17 mouse cellular contexts compared by ENCODE assay signal in genomic region chr8:109578900-109579301, GRCm38 (mm10). TPM values are rescaled to one million over a fixed set of nuclear protein-coding genes. Genes with fewer than 3 reads are reported as not detected.
A peak's percentile ranks its signal among the peaks of the same experiment; 100 is the strongest.
DNase-seq lines count a peak whose midpoint lies in the region; ATAC-seq and TF ChIP-seq lines count a peak whose summit lies in the region.
"Had no signal": no experiment of that assay in that cellular context is flagged by ENCODE, and none has a peak within 500 bp of the region (broad histone marks: within the 10 kb centered on the region; RNA-seq: fewer than 3 reads in every experiment).

Gene Hp, minus strand, starts transcription at chr8:109579172.

- ATAC-seq in liver, embryonic 15.5 days (ENCODE audit: insufficient read depth), result peak; percentile 53
- ATAC-seq in forebrain, embryonic 14.5 days, result no peak

- peak within 1 kb of the TSS; percentile 75 for H3K27ac ChIP-seq in bone marrow, adult 2 months (ENCODE audit: control insufficient read depth, insufficient read depth, low read depth, low read length, poor library complexity)
- H3K27ac ChIP-seq in liver, embryonic 15.5 days (replicated peaks), result peak within 1 kb of the TSS; percentile 64
- H3K27ac ChIP-seq in forebrain, embryonic 14.5 days (ENCODE audit: low read depth, low read length), result no peak within 1 kb of the TSS
- H3K27ac ChIP-seq: neural tube, embryonic 15.5 days had no signal

- DNase-seq in heart, adult 18-20 months, result no peak
- no peak for DNase-seq in heart, postnatal 36 days
- no peak for DNase-seq in forebrain, embryonic 14.5 days (ENCODE audit: low spot score)
- no peak for DNase-seq in layer of hippocampus, adult 8-10 months (ENCODE audit: low spot score in 2 of 2)
- no peak for DNase-seq in frontal cortex, postnatal 14 days (ENCODE audit: low spot score in 2 of 2)
- DNase-seq: cerebellum, postnatal 25 days; gastrocnemius, postnatal 14 days; heart, postnatal 4 days; kidney, postnatal 10 days; spleen, adult 18-20 months; thymus, postnatal 14 days had no signal

- intact Hi-C loops in heart, postnatal 36 days (cut with DNase I), result no loop called here

- 27% methylated on average over 8 of the region's 8 CpGs for WGBS in bone marrow, adult 2 months
- 32% methylated on average over 8 of the region's 8 CpGs for WGBS in liver, embryonic 15.5 days (ENCODE audit: insufficient replicate concordance)
- WGBS in forebrain, embryonic 14.5 days, result 73% methylated on average over 8 of the region's 8 CpGs

- peaks cover 7% of the 10 kb centered on the region for H3K36me3 ChIP-seq in liver, embryonic 15.5 days (replicated peaks)
- peaks cover 15% of the 10 kb centered on the region for H3K36me3 ChIP-seq in megakaryocyte, embryonic 14.5 days (replicated peaks; ENCODE audit: low read length)
- no peaks in the 10 kb centered on the region for H3K36me3 ChIP-seq in forebrain, embryonic 14.5 days (ENCODE audit: control insufficient read depth, insufficient read depth, low read length)
- H3K36me3 ChIP-seq: neural tube, embryonic 15.5 days had no signal

- H3K4me2 ChIP-seq in liver, embryonic 15.5 days, result peak within 1 kb of the TSS; percentile 10
- no peak within 1 kb of the TSS for H3K4me2 ChIP-seq in forebrain, embryonic 14.5 days (ENCODE audit: low read length)
- H3K4me2 ChIP-seq: midbrain, embryonic 11.5 days; neural tube, embryonic 15.5 days had no signal

- TF ChIP-seq POLR2A in bone marrow, adult 2 months (IDR thresholded peaks at IDR 0.05; ENCODE audit: borderline replicate concordance, control insufficient read depth, low read depth, low read length), result peak; percentile 83

- H3K27me3 ChIP-seq in liver, embryonic 15.5 days, result no peaks in the 10 kb centered on the region
- peaks cover 28% of the 10 kb centered on the region for H3K27me3 ChIP-seq in megakaryocyte, embryonic 14.5 days (replicated peaks)
- H3K27me3 ChIP-seq in forebrain, embryonic 14.5 days (replicated peaks; ENCODE audit: control insufficient read depth, insufficient read depth, low read length), result no peaks in the 10 kb centered on the region
- H3K27me3 ChIP-seq: neural tube, embryonic 15.5 days had no signal

- H3K4me3 ChIP-seq in bone marrow, adult 2 months (replicated peaks; ENCODE audit: control insufficient read depth, low read depth, low read length), result peak within 1 kb of the TSS; percentile 75
- peak within 1 kb of the TSS; percentile 38 for H3K4me3 ChIP-seq in liver, embryonic 15.5 days (replicated peaks)
- peak within 1 kb of the TSS; percentile 70 for H3K4me3 ChIP-seq in megakaryocyte, embryonic 14.5 days (replicated peaks)
- H3K4me3 ChIP-seq in forebrain, embryonic 14.5 days (ENCODE audit: low read depth, low read length), result no peak within 1 kb of the TSS
- H3K4me3 ChIP-seq: neural tube, embryonic 15.5 days had no signal

- no peak for TF ChIP-seq CTCF in bone marrow, adult 2 months (IDR thresholded peaks at IDR 0.05; ENCODE audit: control insufficient read depth, insufficient read depth, low read length)

- no peaks in the 10 kb centered on the region for H3K9me3 ChIP-seq in liver, embryonic 15.5 days (replicated peaks)
- H3K9me3 ChIP-seq in megakaryocyte, embryonic 14.5 days, result peaks cover 16% of the 10 kb centered on the region
- no peaks in the 10 kb centered on the region for H3K9me3 ChIP-seq in forebrain, embryonic 14.5 days (replicated peaks; ENCODE audit: control insufficient read depth, low read length)
- H3K9me3 ChIP-seq: neural tube, embryonic 15.5 days had no signal

- H3K4me1 ChIP-seq in bone marrow, adult 2 months (ENCODE audit: control insufficient read depth, insufficient read depth, low read length), result peaks cover 4% of the 10 kb centered on the region
- 0 out of 2 replicates have a peak, but pooled peaks cover 3% of the 10 kb centered on the region for H3K4me1 ChIP-seq in liver, embryonic 15.5 days (replicated peaks)
- peaks cover 24% of the 10 kb centered on the region for H3K4me1 ChIP-seq in megakaryocyte, embryonic 14.5 days
- no peaks in the 10 kb centered on the region for H3K4me1 ChIP-seq in forebrain, embryonic 14.5 days (ENCODE audit: control insufficient read depth, insufficient read depth, low read length)
- H3K4me1 ChIP-seq: neural tube, embryonic 15.5 days had no signal

- no peak within 1 kb of the TSS for H3K9ac ChIP-seq in liver, embryonic 15.5 days
- no peak within 1 kb of the TSS for H3K9ac ChIP-seq in forebrain, embryonic 14.5 days (ENCODE audit: low read length)
- H3K9ac ChIP-seq: neural tube, embryonic 15.5 days had no signal

RNA-seq across cellular contexts. Expression of gene Hp, which starts in this region (rescaled TPM):
- total RNA-seq in heart, adult 18-20 months (2021), result 10 to 100 TPM; 12.3 to 26.7 TPM
- total RNA-seq in heart, postnatal 36 days (2021), result 1 to 10 TPM; 4.2 to 6.4 TPM
- 219 and 732 TPM in 2 replicates for polyA plus RNA-seq in bone marrow, adult 2 months (2011; ENCODE audit: insufficient read depth, insufficient read length, low replicate concordance, missing spikeins)
- polyA plus RNA-seq in liver, embryonic 15.5 days (2015; fragmentation: Nextera tagmentation; extraction: Ambion mirVana), result 125 and 188 TPM in 2 replicates
- polyA plus RNA-seq in megakaryocyte, embryonic 14.5 days (2012; ENCODE audit: insufficient read depth, low replicate concordance), result 1.6 and 26.3 TPM in 2 replicates
- polyA plus RNA-seq in forebrain, embryonic 14.5 days (2014; fragmentation: Nextera tagmentation; extraction: Ambion mirVana), result 0.13 and 0.64 TPM in 2 replicates
- under 1 TPM in 3 of 4 experiments, not detected in 1; 0.38 to 0.57 (median 0.41) TPM for total RNA-seq in layer of hippocampus, adult 8-10 months (2022)
- total RNA-seq: left cerebral cortex, postnatal 14 days had no signal
